Mouse (Mus musculus): ENCODE results near the gene Clca3a2. TPM values are rescaled to one million over a fixed set of nuclear protein-coding genes. Genes with fewer than 3 reads are reported as not detected.
"Not testable (repeated sequence)": the region's sequence is repeated elsewhere in the genome, so short reads cannot be mapped to it uniquely, and the experiment has no call there.

The Clca3a2 gene
- total RNA-seq (2012; rRNA removed) (not detected in 2 replicates), total RNA-seq (2014; rRNA removed) (not detected in 2 replicates), polyA plus RNA-seq (2012; ENCODE audit: insufficient read length, low read depth) (not detected in 2 replicates)

DNA sequence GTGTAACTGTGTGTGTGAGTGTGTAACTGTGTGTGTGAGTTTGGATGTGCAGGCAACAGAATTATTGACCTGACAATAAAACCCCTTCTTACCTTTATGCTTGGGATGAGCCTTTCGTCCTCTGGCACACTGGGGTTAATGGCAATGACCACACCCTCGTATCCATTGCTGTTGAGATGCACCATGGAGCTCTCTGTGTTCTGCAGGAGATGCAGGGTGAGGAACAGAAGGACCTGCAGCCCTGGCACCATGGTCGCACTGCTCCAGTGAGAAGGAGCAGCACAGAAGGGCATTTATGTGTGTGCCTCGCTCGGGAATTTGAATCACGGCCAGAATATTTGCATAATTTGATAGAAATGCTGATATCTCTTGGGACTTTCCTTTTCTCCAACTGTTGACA lies at the start of gene Clca3a2:
Gene Clca3a2 (minus strand): TSS at position 276 of the 400 bp plus-strand sequence.
- DNase-seq (ENCODE audit: extremely low read depth); H3K27me3 ChIP-seq (replicated peaks); H3K27ac ChIP-seq (ENCODE audit: insufficient read depth, low read depth); H3K9ac ChIP-seq (ENCODE audit: insufficient read depth, low read depth); H3K4me1 ChIP-seq (ENCODE audit: control insufficient read depth in 1 of 2, insufficient read depth in 2 of 2); dilution Hi-C loops (cut with MboI; ENCODE audit: extremely low pct_ligation_motif_present, extremely low pct_unique_long_range_greater_than_20kb, low sequenced_read_pairs); H3K36me3 ChIP-seq (replicated peaks in 1 of 2; ENCODE audit: control insufficient read depth in 1 of 2, insufficient read depth in 1 of 2, low read length in 1 of 2); in situ Hi-C loops (cut with MboI; ENCODE audit: low pct_ligation_motif_present, low pct_unique_long_range_greater_than_20kb, low sequenced_read_pairs); H3K4me3 ChIP-seq (replicated peaks in 1 of 3; ENCODE audit: low read depth in 2 of 3, low read length in 2 of 3, poor library complexity in 1 of 3); H3K9me3 ChIP-seq (replicated peaks; ENCODE audit: low read length); H3K79me2 ChIP-seq (replicated peaks; ENCODE audit: control insufficient read depth, extremely low read depth, insufficient read depth, poor library complexity, severe bottlenecking); H3K4me2 ChIP-seq (ENCODE audit: insufficient read depth, low read depth, poor library complexity, severe bottlenecking): not testable (repeated sequence)

DNA sequence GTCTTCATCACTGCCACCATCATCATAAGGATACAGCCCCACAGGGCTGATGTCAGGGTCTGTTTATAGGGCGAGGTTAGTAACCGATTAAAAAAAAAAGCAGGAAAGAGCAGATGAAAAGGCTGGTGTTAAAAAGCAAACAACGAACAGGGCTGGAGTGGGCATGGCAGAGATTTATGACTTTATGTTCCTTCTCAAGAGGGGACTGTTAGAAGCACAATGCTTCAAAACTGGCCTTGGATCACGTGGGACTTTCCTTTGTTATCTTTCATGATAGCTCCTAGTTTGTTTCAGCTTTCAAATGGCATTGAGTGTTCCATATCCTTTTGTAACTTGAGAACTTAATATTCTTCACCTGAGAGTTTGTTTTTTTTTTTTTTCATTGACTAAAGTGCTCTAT lies 30.3 kb upstream of the Clca3a2 start:
- Histone ChIP-seq H3K4me3 (replicated peaks in 1 of 3; ENCODE audit: low read depth in 2 of 3, low read length in 2 of 3, poor library complexity in 1 of 3) (no peak overlapping the region), H3K27me3 (replicated peaks) (no peaks in the 10 kb centered on the region), H3K36me3 (replicated peaks in 1 of 2; ENCODE audit: control insufficient read depth in 1 of 2, insufficient read depth in 1 of 2, low read length in 1 of 2) (no peaks in the 10 kb centered on the region), H3K9me3 (replicated peaks; ENCODE audit: low read length) (no peaks in the 10 kb centered on the region), H3K79me2 (replicated peaks; ENCODE audit: control insufficient read depth, extremely low read depth, insufficient read depth, poor library complexity, severe bottlenecking) (no peaks in the 10 kb centered on the region), H3K4me1 (ENCODE audit: control insufficient read depth in 1 of 2, insufficient read depth in 2 of 2) (no peaks in the 10 kb centered on the region), H3K27ac (ENCODE audit: insufficient read depth, low read depth) (no peak overlapping the region), H3K4me2 (ENCODE audit: insufficient read depth, low read depth, poor library complexity, severe bottlenecking) (no peak overlapping the region), H3K9ac (ENCODE audit: insufficient read depth, low read depth) (no peak overlapping the region)
- in situ Hi-C loops (cut with MboI; ENCODE audit: low pct_ligation_motif_present, low pct_unique_long_range_greater_than_20kb, low sequenced_read_pairs): no loop called here
- dilution Hi-C loops (cut with MboI; ENCODE audit: extremely low pct_ligation_motif_present, extremely low pct_unique_long_range_greater_than_20kb, low sequenced_read_pairs): no loop called here
- no peak for DNase-seq (ENCODE audit: extremely low read depth)
- TF ChIP-seq MAFK (IDR thresholded peaks at IDR 0.05; ENCODE audit: insufficient replicate concordance, low read length): no peak
- no peak for TF ChIP-seq POLR2AphosphoS2 (IDR thresholded peaks at IDR 0.05; ENCODE audit: low read depth, low read length)
- TF ChIP-seq ZKSCAN1 (IDR thresholded peaks at IDR 0.05; ENCODE audit: borderline replicate concordance, low read depth, low read length): no peak
- TF ChIP-seq USF1 (IDR thresholded peaks at IDR 0.05; ENCODE audit: low read depth, low read length): no peak
- TF ChIP-seq SIN3A (IDR thresholded peaks at IDR 0.05; ENCODE audit: low read length): no peak
- no peak for TF ChIP-seq TBP (conservative IDR thresholded peaks at IDR 0.05; ENCODE audit: low read depth, low read length)
- no peak for TF ChIP-seq ZNF384 (IDR thresholded peaks at IDR 0.05; ENCODE audit: low read depth, low read length)
- no peak for TF ChIP-seq BHLHE40 (IDR thresholded peaks at IDR 0.05; ENCODE audit: low read depth, low read length)
- TF ChIP-seq JUN (IDR thresholded peaks at IDR 0.05; ENCODE audit: insufficient read depth, low read depth, low read length): no peak
- no peak for TF ChIP-seq RCOR1 (conservative IDR thresholded peaks at IDR 0.05; ENCODE audit: low read depth, low read length)
- no peak for TF ChIP-seq CTCF (conservative IDR thresholded peaks at IDR 0.05 in 1 of 2, IDR thresholded peaks at IDR 0.05 in 1 of 2; ENCODE audit: low read depth in 2 of 2, low read length in 2 of 2)
- TF ChIP-seq ETS1 (conservative IDR thresholded peaks at IDR 0.05; ENCODE audit: low read depth, low read length): no peak
- no peak for TF ChIP-seq MYC (IDR thresholded peaks at IDR 0.05; ENCODE audit: low read depth, low read length)
- TF ChIP-seq NELFE (IDR thresholded peaks at IDR 0.05; ENCODE audit: low read depth, low read length): no peak
- TF ChIP-seq MXI1 (IDR thresholded peaks at IDR 0.05; ENCODE audit: low read depth, low read length): no peak
- TF ChIP-seq E2F4 (IDR thresholded peaks at IDR 0.05; ENCODE audit: insufficient replicate concordance, low read depth, low read length): no peak
- TF ChIP-seq IRF4 (IDR thresholded peaks at IDR 0.05; ENCODE audit: low read depth, low read length): no peak
- TF ChIP-seq ZMIZ1 (IDR thresholded peaks at IDR 0.05; ENCODE audit: low read depth, low read length): no peak
- TF ChIP-seq GABPA (IDR thresholded peaks at IDR 0.05; ENCODE audit: insufficient replicate concordance, low read depth, low read length): no peak

DNA sequence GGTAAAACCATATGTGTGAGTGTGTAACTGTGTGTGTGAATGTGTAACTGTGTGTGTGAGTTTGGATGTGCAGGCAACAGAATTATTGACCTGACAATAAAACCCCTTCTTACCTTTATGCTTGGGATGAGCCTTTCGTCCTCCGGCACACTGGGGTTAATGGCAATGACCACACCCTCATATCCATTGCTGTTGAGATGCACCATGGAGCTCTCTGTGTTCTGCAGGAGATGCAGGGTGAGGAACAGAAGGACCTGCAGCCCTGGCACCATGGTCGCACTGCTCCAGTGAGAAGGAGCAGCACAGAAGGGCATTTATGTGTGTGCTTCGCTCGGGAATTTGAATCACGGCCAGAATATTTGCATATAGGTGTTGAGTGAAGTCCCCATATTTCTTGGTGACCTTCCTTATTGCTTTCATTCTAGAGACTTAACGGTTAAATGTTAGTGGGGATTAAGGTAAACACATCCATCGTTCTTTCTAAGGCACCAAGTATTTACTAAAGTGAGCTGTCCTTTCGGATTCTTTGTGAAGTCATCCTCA lies 29.8 kb upstream of the Clca3a2 start, which contains the start of gene Clca3b:
Gene Clca3b (minus strand): TSS at position 344 of the 543 bp plus-strand sequence.
- H3K9me3 ChIP-seq (replicated peaks; ENCODE audit: low read length); dilution Hi-C loops (cut with MboI; ENCODE audit: extremely low pct_ligation_motif_present, extremely low pct_unique_long_range_greater_than_20kb, low sequenced_read_pairs); H3K4me3 ChIP-seq (replicated peaks in 1 of 3; ENCODE audit: low read depth in 2 of 3, low read length in 2 of 3, poor library complexity in 1 of 3); H3K9ac ChIP-seq (ENCODE audit: insufficient read depth, low read depth); H3K27me3 ChIP-seq (replicated peaks); H3K4me1 ChIP-seq (ENCODE audit: control insufficient read depth in 1 of 2, insufficient read depth in 2 of 2); DNase-seq (ENCODE audit: extremely low read depth); H3K27ac ChIP-seq (ENCODE audit: insufficient read depth, low read depth); in situ Hi-C loops (cut with MboI; ENCODE audit: low pct_ligation_motif_present, low pct_unique_long_range_greater_than_20kb, low sequenced_read_pairs); H3K4me2 ChIP-seq (ENCODE audit: insufficient read depth, low read depth, poor library complexity, severe bottlenecking); H3K36me3 ChIP-seq (replicated peaks in 1 of 2; ENCODE audit: control insufficient read depth in 1 of 2, insufficient read depth in 1 of 2, low read length in 1 of 2); H3K79me2 ChIP-seq (replicated peaks; ENCODE audit: control insufficient read depth, extremely low read depth, insufficient read depth, poor library complexity, severe bottlenecking): not testable (repeated sequence)

All from CH12.LX (cell line).